Mouse (Mus musculus): ENCODE measurements at regions not wholly inside any gene's neighbourhood (a gene's known extent, or its start where the extent isn't known, plus 50 kb on each side); places are given as distances from the start of the nearest gene placed in this dataset.

GRCm38 (mm10) chr6:101484526-101485287, 107.0 kb upstream of the Pdzrn3 start:
- no peak for DNase-seq (ENCODE audit: low spot score in 2 of 2)

- peak; percentile 21 to 25 for DNase-seq (ENCODE audit: low spot score in 2 of 2)
These were observed 105.2 kb upstream of the Pdzrn3 start for GRCm38 (mm10) chr6:101482635-101483465.

GRCm38 (mm10) chr6:101473956-101474355, 96.3 kb upstream of the Pdzrn3 start:
- DNase-seq (ENCODE audit: low spot score in 2 of 2) = no peak

GRCm38 (mm10) chr6:101473257-101473925, 95.7 kb upstream of the Pdzrn3 start:
- peak in 1 of 2 experiments; percentile 14 for DNase-seq (ENCODE audit: low spot score in 2 of 2)

- no peak for DNase-seq (ENCODE audit: low spot score in 2 of 2)
These were observed 87.2 kb upstream of the Pdzrn3 start for GRCm38 (mm10) chr6:101464910-101465309.

- DNase-seq (ENCODE audit: low spot score in 2 of 2) = no peak
These were observed 86.2 kb upstream of the Pdzrn3 start for GRCm38 (mm10) chr6:101463812-101464320.

GRCm38 (mm10) chr6:101446720-101447119, 69.0 kb upstream of the Pdzrn3 start:
- DNase-seq (ENCODE audit: low spot score in 2 of 2) = no peak

GRCm38 (mm10) chr6:101446316-101446715, 68.6 kb upstream of the Pdzrn3 start:
- DNase-seq (ENCODE audit: low spot score in 2 of 2) = no peak

GRCm38 (mm10) chr6:101432769-101433168, 55.1 kb upstream of the Pdzrn3 start:
- DNase-seq (ENCODE audit: low spot score in 2 of 2) = no peak

- DNase-seq (ENCODE audit: low spot score in 2 of 2) = no peak
These were observed 51.9 kb upstream of the Pdzrn3 start for GRCm38 (mm10) chr6:101429634-101430033.

Data from frontal cortex, postnatal 25 days (tissue).